Mouse (Mus musculus) CH12.LX (cell line): ENCODE measurements around the gene Prkn. TPM values are rescaled to one million over a fixed set of nuclear protein-coding genes. Genes with fewer than 3 reads are reported as not detected.

Experiments
- DNase-seq: peaks from one replicate; pipeline ENCODE4 v3.0.0-alpha.2; 2013; ENCODE audit errors: extremely low read depth
- H3K27ac ChIP-seq: 2 replicates; pipeline ENCODE4 v1.5.1; 2012; ENCODE audit warnings: low read depth, mild to moderate bottlenecking, control low read depth, moderate library complexity; ENCODE audit not compliant: insufficient read depth
- H3K27me3 ChIP-seq: replicated peaks from 2 replicates; pipeline ENCODE3; 2012; ENCODE audit warnings: inconsistent platforms
- H3K36me3 ChIP-seq, 2 experiments: replicated peaks in 1 of 2; 2 replicates each; pipeline versions ENCODE3 to v1.6.1; 2012; ENCODE audit warnings: inconsistent platforms in 1 of 2, low read length in 1 of 2, mild to moderate bottlenecking in 1 of 2, mixed read lengths in 1 of 2, moderate library complexity in 1 of 2; ENCODE audit not compliant: control insufficient read depth in 1 of 2, insufficient read depth in 1 of 2
- H3K4me1 ChIP-seq, 2 experiments: 2 replicates each; pipeline ENCODE4 v1.6.1; 2012; ENCODE audit warnings: inconsistent platforms in 1 of 2, moderate library complexity in 1 of 2; ENCODE audit not compliant: insufficient read depth in 2 of 2, control insufficient read depth in 1 of 2
- H3K4me2 ChIP-seq: 2 replicates; pipeline ENCODE4 v1.6.1; 2012; ENCODE audit warnings: low read depth, mild to moderate bottlenecking, control low read depth; ENCODE audit not compliant: poor library complexity, insufficient read depth, severe bottlenecking
- H3K4me3 ChIP-seq, 3 experiments: fragments of 150-350 bp in 1 of 3; sonication (generic) in 1 of 3; replicated peaks in 1 of 3; 2 replicates each; pipeline versions ENCODE3 to v1.5.1; 2011 to 2012; ENCODE audit warnings: low read depth in 2 of 3, low read length in 2 of 3, mild to moderate bottlenecking in 2 of 3, moderate library complexity in 2 of 3, control low read depth in 1 of 3, improper control_type of control experiment in 1 of 3, inconsistent platforms in 1 of 3, mixed read lengths in 1 of 3; ENCODE audit not compliant: poor library complexity in 1 of 3
- H3K79me2 ChIP-seq: replicated peaks from 2 replicates; pipeline ENCODE4 v1.6.1; 2012; ENCODE audit warnings: mild to moderate bottlenecking, moderate library complexity; ENCODE audit not compliant: control insufficient read depth, poor library complexity, insufficient read depth, severe bottlenecking; ENCODE audit errors: extremely low read depth
- H3K9ac ChIP-seq: 2 replicates; pipeline ENCODE4 v1.6.1; 2012; ENCODE audit warnings: low read depth, mild to moderate bottlenecking, control low read depth, moderate library complexity; ENCODE audit not compliant: insufficient read depth
- H3K9me3 ChIP-seq: replicated peaks from 2 replicates; pipeline ENCODE3; 2012; ENCODE audit warnings: low read length, inconsistent platforms, mixed read lengths
- CHD1 ChIP-seq: IDR thresholded peaks from 2 replicates; pipeline ENCODE4 v1.6.1; 2012; ENCODE audit warnings: low read depth, low read length, improper control_type of control experiment, inconsistent platforms
- CTCF ChIP-seq, 2 experiments: IDR thresholded peaks in 1 of 2; conservative IDR thresholded peaks in 1 of 2; 2 replicates each; pipeline ENCODE4 v1.5.1; 2011 to 2012; ENCODE audit warnings: low read depth in 2 of 2, low read length in 2 of 2, improper control_type of control experiment in 1 of 2, inconsistent platforms in 1 of 2, mild to moderate bottlenecking in 1 of 2, moderate library complexity in 1 of 2
- E2F4 ChIP-seq: IDR thresholded peaks from 2 replicates; pipeline ENCODE4 v1.6.1; 2011; ENCODE audit warnings: low read depth, low read length, improper control_type of control experiment; ENCODE audit not compliant: insufficient replicate concordance
- IRF4 ChIP-seq: IDR thresholded peaks from 2 replicates; pipeline ENCODE4 v1.6.1; 2014; ENCODE audit warnings: low read depth, mild to moderate bottlenecking, inconsistent platforms, low read length, improper control_type of control experiment
- JUND ChIP-seq: conservative IDR thresholded peaks from 2 replicates; pipeline ENCODE4 v1.6.1; 2011; ENCODE audit warnings: low read depth, low read length, improper control_type of control experiment
- MAFK ChIP-seq: IDR thresholded peaks from 2 replicates; pipeline ENCODE4 v1.6.1; 2011; ENCODE audit warnings: low read length, improper control_type of control experiment; ENCODE audit not compliant: insufficient replicate concordance
- MAX ChIP-seq: IDR thresholded peaks from 2 replicates; pipeline ENCODE4 v1.6.1; 2011; ENCODE audit warnings: low read length, improper control_type of control experiment
- MAZ ChIP-seq: IDR thresholded peaks from 2 replicates; pipeline ENCODE4 v1.6.1; 2012; ENCODE audit warnings: low read depth, mild to moderate bottlenecking, inconsistent platforms, low read length, improper control_type of control experiment, moderate library complexity
- MXI1 ChIP-seq: IDR thresholded peaks from 2 replicates; pipeline ENCODE4 v1.6.1; 2011; ENCODE audit warnings: mild to moderate bottlenecking, low read depth, low read length, improper control_type of control experiment
- MYC ChIP-seq: IDR thresholded peaks from 2 replicates; pipeline ENCODE4 v1.6.1; 2011; ENCODE audit warnings: low read depth, mild to moderate bottlenecking, improper control_type of control experiment, low read length
- NELFE ChIP-seq: IDR thresholded peaks from 2 replicates; pipeline ENCODE4 v1.6.1; 2011; ENCODE audit warnings: low read depth, low read length, improper control_type of control experiment
- PAX5 ChIP-seq: IDR thresholded peaks from 2 replicates; pipeline ENCODE4 v1.6.1; 2012; ENCODE audit warnings: low read length, inconsistent platforms, mixed read lengths
- POLR2A ChIP-seq: IDR thresholded peaks from 2 replicates; pipeline ENCODE4 v1.6.1; 2011; ENCODE audit warnings: low read depth, mild to moderate bottlenecking, improper control_type of control experiment, low read length
- POLR2AphosphoS2 ChIP-seq: IDR thresholded peaks from 2 replicates; pipeline ENCODE4 v1.6.1; 2011; ENCODE audit warnings: low read depth, low read length, improper control_type of control experiment
- RAD21 ChIP-seq: IDR thresholded peaks from 2 replicates; pipeline ENCODE4 v1.6.1; 2011; ENCODE audit warnings: low read depth, mild to moderate bottlenecking, low read length, improper control_type of control experiment, moderate library complexity
- SIN3A ChIP-seq: IDR thresholded peaks from 2 replicates; pipeline ENCODE4 v1.6.1; 2012; ENCODE audit warnings: low read length, improper control_type of control experiment, inconsistent platforms
- TBP ChIP-seq: conservative IDR thresholded peaks from 2 replicates; pipeline ENCODE4 v1.6.1; 2011; ENCODE audit warnings: low read depth, low read length, improper control_type of control experiment
- TCF12 ChIP-seq: IDR thresholded peaks from 2 replicates; pipeline ENCODE4 v1.6.1; 2014; ENCODE audit warnings: low read depth, mild to moderate bottlenecking, inconsistent platforms, low read length, improper control_type of control experiment
- USF1 ChIP-seq: IDR thresholded peaks from 2 replicates; pipeline ENCODE4 v1.6.1; 2014; ENCODE audit warnings: low read depth, mild to moderate bottlenecking, inconsistent platforms, low read length, improper control_type of control experiment
- dilution Hi-C: fragments of 300-500 bp; cut with MboI; formaldehyde crosslinking; loops from 2 replicates; pipeline ENCODE4 v1.14.3; 2020; ENCODE audit warnings: low sequenced_read_pairs; ENCODE audit not compliant: extremely low pct_unique_long_range_greater_than_20kb, extremely low pct_ligation_motif_present
- in situ Hi-C: fragments of 300-500 bp; cut with MboI; formaldehyde crosslinking; loops from 3 replicates; pipeline ENCODE4 v1.14.3; 2019; ENCODE audit warnings: low sequenced_read_pairs, low pct_ligation_motif_present, low pct_unique_long_range_greater_than_20kb, mixed read lengths
- polyA plus RNA-seq: library from polyadenylated mRNA; unstranded; fragments of >175 nt; gene quantifications from 2 replicates; pipeline ENCODE4 v1.2.1, GENCODE M21; 2012; ENCODE audit warnings: low read depth; ENCODE audit not compliant: insufficient read length
- total RNA-seq, 2 experiments: library from RNA; depleted of rRNA; stranded (reverse); fragments of 300-350 nt in 1 of 2; fragments of >200 nt in 1 of 2; gene quantifications; 2 replicates each; pipeline ENCODE4 v1.2.3; 2012 to 2014

Prkn gene
- total and polyA plus RNA-seq, 3 experiments: 0.08 TPM; not detected in 2

DNA sequence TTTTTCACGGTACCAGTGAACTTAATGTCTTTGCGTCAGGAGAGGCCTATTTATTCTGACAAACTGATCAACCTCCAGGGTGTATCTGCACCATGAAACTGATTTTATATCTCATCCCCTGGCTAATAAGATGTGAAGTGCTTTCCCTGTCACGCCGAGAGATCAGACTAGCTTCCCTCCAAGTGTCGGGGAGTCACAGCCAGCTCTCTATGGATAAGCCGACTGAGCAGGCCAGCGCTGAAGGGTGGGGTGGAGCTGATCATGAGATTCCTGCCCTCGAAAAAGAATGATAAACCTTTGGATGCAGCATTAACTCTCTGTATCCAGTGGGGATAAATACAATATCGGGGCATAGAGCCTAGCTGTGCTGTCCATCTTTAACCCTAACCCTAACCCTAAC, 1160.1 kb downstream of the Prkn start:
- no peaks in the 10 kb centered on the region for H3K9me3 ChIP-seq
- H3K4me2 ChIP-seq: no peak overlapping the region
- no peak overlapping the region for H3K9ac ChIP-seq
- H3K79me2 ChIP-seq: no peaks in the 10 kb centered on the region
- no peak overlapping the region for H3K27ac ChIP-seq
- no peak overlapping the region for H3K4me3 ChIP-seq
- in situ Hi-C loops (no loop called here), dilution Hi-C loops (no loop called here)
- no peak for DNase-seq
- no peak for TF ChIP-seq CHD1
- TF ChIP-seq JUND: no peak
- TF ChIP-seq TCF12: no peak
- no peak for TF ChIP-seq MAZ
- TF ChIP-seq TBP: no peak
- H3K4me1 ChIP-seq: no peaks in the 10 kb centered on the region
- peaks cover 3% of the 10 kb centered on the region for H3K27me3 ChIP-seq
- H3K36me3 ChIP-seq: no peaks in the 10 kb centered on the region

DNA sequence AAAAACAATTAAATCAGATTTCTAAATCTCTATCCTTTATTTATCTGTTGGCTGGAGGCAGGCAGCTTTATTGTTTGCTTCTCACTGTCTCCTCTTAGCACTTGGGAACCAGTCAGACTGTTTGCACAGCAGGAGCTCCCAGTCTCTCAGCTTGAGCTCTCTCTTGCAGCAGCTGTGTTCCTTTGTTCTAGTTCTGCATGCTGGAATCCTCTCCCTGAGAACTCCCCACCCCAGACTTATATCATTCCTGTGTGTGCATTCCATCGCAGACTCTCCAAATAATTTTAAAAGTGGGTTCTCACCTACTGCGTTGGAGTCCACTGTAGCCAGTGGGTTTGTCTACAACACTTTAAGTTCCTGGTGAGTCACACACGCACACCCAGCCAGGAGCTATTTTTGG, 1181.1 kb downstream of the Prkn start:
- H3K4me2 ChIP-seq: no peak overlapping the region
- dilution Hi-C loops: no loop called here
- H3K27me3 ChIP-seq: no peaks in the 10 kb centered on the region
- H3K9me3 ChIP-seq: no peaks in the 10 kb centered on the region
- no peak overlapping the region for H3K27ac ChIP-seq
- in situ Hi-C loops: no loop called here
- TF ChIP-seq USF1: no peak
- TF ChIP-seq POLR2A: no peak
- TF ChIP-seq MAFK: no peak
- TF ChIP-seq TBP: no peak
- no peak for TF ChIP-seq MAX
- no peak for TF ChIP-seq PAX5
- no peak for TF ChIP-seq RAD21
- TF ChIP-seq IRF4: no peak
- no peak for TF ChIP-seq MXI1
- TF ChIP-seq MYC: no peak
- TF ChIP-seq MAZ: no peak
- TF ChIP-seq SIN3A: no peak
- TF ChIP-seq POLR2AphosphoS2: no peak
- no peak for TF ChIP-seq E2F4
- TF ChIP-seq CTCF (conservative IDR thresholded peaks at IDR 0.05 in 1 of 2, IDR thresholded peaks at IDR 0.05 in 1 of 2; ENCODE audit: low read depth in 2 of 2, low read length in 2 of 2): no peak
- no peak for TF ChIP-seq CHD1
- TF ChIP-seq NELFE: no peak
- H3K36me3 ChIP-seq: peaks cover 0 to 2% of the 10 kb centered on the region in 2 experiments
- no peaks in the 10 kb centered on the region for H3K4me1 ChIP-seq
- no peak overlapping the region for H3K9ac ChIP-seq
- no peaks in the 10 kb centered on the region for H3K79me2 ChIP-seq
- DNase-seq: no peak
- no peak overlapping the region for H3K4me3 ChIP-seq
